Mouse (Mus musculus) c-Kit-positive CD71-positive TER-119-positive erythroid progenitor cells, embryonic 14.5 days (primary cell): ENCODE results near the gene Sumo3.

Experiments used
- DNase-seq: peaks from one replicate; pipeline ENCODE4 v3.0.0-alpha.2; 2013; ENCODE audit warnings: low spot score

The Sumo3 gene

DNA sequence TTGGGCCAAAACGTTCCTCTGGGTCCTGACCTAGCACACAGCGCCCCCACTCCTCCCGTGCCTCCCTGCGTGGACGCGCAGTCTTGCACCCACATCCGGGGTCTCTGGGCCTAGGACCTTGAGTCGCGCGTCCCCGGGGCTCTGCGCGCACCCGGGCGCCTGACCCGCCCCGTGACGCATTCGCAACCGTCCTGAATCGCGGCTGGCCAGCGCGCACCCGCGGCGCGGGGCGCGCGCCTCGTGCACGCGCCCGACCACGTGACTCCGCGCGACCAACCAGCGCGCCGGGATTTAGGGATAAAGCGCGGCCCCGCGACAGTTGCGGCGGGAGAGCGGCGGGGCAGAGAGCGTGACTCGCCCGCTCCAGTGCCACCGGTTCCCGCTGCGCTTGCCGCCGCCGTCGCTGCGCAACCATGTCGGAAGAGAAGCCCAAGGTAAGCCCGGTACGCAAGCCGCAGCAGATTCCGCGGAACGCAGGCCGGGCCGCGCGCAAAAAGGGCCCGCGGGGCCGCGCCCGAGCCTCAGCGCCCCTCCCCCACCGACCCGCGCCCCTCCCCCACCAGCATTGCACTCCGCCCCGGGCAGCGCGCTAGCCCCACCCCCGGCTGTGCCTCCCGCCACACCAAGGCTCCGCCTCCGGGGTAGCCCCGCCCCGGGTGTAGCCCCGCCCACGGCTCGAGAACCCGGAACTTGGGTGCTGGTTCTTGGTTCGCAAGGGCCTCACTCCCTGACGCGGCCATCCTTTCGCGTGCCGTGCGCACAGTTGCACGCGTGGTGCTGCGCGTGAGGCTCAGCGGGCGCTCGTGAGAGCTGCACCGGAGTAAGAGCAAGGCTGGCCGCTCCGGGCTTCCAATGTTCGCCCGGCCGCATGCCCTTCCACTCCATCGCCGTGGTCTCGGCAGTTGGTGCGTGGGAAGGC is at the start of gene Sumo3, which contains the start of gene Gm49325:
Gene Sumo3 (plus strand): TSS at position 190 of the 919 bp plus-strand sequence.
Gene Gm49325 (plus strand): TSS at position 290 of the 919 bp plus-strand sequence.
- peak; percentile 92 for DNase-seq

DNA sequence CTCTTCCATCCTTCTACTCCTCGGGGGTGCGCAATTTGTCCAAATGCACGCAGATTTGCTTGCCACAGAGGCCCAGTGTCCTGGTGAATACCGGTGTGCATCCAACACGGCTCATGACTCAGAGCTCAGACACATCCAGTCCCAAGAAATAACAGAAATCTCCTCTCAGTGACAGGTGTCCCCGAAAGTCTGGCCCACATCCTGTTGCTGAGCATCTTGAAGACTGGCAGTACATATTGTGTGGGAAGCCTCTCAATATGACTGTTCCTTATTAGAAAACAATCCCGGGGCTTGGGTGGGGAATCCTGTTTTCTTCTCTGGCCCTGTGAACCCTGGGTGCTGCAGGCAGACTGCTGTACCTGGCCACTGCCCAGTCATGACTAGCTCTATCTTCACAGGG is 49.3 kb upstream of the Sumo3 start:
- DNase-seq = no peak

GRCm38 (mm10) chr10:77557641-77558040 is 48.3 kb upstream of the Sumo3 start:
- no peak for DNase-seq

GRCm38 (mm10) chr10:77560090-77560489 is 45.8 kb upstream of the Sumo3 start:
- DNase-seq = no peak

- DNase-seq = no peak
Measured at GRCm38 (mm10) chr10:77560830-77561229, 45.1 kb upstream of the Sumo3 start.

DNA sequence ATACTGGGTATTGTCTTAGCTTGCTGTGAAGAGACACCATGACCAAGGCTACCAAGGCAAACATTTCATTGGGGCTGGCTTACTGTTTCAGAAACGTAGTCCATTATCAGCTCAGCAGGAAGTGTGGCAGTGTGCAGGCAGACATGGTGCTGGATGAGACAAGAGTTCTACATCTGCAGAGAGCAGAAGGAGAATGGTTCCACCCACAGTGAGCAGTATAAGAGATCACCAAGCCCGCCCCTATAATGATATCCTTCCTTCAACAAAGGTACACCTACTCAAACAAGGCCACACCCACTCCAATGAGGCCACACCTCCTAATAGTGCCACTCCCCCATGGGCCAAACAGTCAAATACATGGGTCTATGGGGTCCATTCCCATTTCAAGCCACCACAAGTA is 44.4 kb upstream of the Sumo3 start:
- DNase-seq = peak; percentile 33

DNA sequence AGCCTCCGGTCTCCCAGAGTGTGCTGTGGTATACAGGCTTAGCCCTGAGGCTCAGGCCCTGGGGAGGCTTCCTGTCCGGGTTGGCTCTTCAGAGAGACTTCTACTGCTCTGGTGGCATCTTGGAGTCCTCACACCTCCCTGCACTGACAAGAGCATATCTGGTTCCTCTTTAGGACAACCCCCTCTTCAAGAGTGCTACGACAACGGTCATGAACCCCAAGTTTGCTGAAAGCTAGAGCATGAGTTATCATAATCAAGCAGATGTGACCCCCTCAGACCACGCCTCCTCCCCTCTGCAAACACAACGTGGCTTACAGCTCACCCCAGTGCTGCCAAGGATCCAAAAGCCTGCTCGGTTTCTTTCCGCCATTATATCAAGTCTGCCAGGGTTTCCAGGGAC is 40.9 kb upstream of the Sumo3 start:
- no peak for DNase-seq

GRCm38 (mm10) chr10:77566651-77567050 is 39.2 kb upstream of the Sumo3 start:
- peak; percentile 75 for DNase-seq

- no peak for DNase-seq
Measured at GRCm38 (mm10) chr10:77569481-77569880, 36.4 kb upstream of the Sumo3 start.

GRCm38 (mm10) chr10:77569973-77570658 is 35.8 kb upstream of the Sumo3 start:
- no peak for DNase-seq

DNA sequence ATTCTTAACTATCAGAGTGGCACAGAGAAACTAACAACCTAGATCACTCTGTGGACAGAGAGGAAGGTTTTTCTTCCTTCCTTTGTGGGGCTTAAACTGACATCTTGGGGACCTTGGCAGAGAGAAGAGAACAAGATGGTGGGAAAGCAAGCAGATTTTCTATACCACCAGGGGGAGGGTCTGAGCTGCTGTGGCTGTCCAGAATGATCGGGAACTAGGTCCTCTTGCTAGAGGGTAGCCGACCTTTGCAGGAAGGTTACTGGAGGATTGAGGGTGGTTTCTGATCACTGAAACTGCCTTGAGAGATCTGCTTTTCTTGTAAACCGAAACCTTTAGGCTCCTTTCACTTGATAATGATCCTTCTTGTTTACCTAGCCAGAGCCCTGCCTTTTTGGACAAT is 33.7 kb upstream of the Sumo3 start:
- no peak for DNase-seq

DNA sequence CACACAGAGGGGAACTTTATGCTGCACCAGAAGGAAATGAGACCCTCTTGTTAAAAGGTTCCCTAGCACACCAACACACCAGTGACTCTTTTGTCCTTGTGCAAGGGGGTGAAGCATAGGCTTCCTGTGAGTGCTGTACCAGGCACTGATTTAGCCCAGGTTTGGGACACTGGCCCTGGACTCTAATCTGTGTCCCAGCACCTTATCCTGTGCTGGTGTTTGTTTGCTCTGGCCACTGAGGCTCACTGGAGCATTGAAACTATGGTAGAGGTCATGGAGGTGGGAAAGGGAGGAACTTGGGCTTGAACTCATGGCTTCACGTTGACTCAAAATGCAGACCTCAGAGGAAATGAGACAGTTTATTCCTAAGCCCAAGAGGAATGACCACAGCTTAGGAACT is 32.7 kb upstream of the Sumo3 start:
- DNase-seq = no peak

- DNase-seq = no peak
Measured at GRCm38 (mm10) chr10:77580027-77580920, 25.6 kb upstream of the Sumo3 start.

DNA sequence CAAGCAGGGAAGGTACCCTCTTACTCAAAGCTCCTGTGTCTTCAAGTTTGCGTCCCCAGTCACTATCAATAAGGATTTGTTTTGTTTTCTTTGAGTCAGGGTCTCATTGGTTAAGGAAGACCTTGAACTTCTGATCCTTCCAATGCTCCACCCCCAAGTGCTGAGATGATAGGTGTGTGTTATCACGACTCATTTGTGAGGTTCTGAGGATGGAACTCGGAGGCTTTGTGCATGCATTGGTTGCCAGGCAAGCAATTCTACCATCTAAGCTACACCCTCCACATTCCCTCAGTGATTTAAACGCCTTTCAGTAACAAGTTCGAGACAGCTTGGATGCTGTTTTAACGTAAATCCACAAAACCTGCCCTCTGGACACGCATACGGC is 24.9 kb upstream of the Sumo3 start:
- no peak for DNase-seq

GRCm38 (mm10) chr10:77581408-77582284 is 24.3 kb upstream of the Sumo3 start, which contains the start of gene Pttg1ip:
TSS of gene Pttg1ip (plus strand) at chr10:77581720.
- DNase-seq = peak; percentile 95

DNA sequence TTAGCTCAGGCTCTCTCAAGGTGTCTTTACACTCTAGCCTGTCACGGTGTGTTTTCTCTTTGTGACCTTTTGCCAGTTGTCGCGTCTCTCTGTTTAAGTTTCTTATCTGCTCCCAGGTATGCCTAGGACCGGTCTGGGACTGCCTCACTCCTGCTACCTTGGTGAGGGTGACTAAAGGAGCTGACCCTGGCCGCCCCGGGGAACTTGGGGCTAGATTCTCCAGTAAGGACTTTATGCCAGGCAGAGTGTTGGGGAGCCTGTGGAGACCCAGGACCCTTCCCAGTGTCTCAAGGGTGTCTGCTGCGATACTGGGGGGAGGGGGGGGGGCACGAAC is 23.6 kb upstream of the Sumo3 start:
- peak; percentile 34 for DNase-seq

DNA sequence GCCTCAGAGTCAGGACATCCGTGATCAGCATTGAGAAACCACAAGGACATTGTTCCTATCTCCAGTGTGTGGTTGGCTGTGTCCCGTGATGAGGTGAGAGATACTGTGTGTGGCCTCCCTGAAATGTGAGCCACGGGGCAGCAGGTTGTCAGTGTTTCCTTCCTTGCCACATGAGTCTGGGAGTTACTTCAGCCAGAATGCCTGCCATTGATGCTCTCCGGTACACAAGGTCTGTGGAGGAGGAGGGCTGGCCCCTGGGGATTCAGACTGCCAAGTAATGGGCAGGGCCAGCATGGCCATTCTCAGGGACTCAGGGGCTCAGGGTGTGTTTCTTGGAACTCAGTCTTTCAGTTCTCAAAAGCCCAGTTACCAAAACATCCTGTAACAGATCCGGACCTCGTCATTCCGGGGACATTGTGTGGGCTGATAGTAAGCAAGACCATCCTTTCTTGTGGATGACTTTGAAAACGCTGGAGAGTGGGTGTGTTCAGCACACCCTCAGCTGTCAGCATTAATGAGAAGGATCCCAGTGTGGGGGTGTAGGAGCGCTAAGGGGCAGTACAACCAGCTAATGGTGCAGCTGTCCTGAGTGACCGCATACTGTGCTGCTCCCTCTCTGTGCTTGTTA is 22.0 kb upstream of the Sumo3 start:
- DNase-seq = peak; percentile 69

GRCm38 (mm10) chr10:77586637-77587036 is 19.3 kb upstream of the Sumo3 start:
- no peak for DNase-seq

GRCm38 (mm10) chr10:77587091-77587775 is 18.7 kb upstream of the Sumo3 start:
- DNase-seq = no peak

DNA sequence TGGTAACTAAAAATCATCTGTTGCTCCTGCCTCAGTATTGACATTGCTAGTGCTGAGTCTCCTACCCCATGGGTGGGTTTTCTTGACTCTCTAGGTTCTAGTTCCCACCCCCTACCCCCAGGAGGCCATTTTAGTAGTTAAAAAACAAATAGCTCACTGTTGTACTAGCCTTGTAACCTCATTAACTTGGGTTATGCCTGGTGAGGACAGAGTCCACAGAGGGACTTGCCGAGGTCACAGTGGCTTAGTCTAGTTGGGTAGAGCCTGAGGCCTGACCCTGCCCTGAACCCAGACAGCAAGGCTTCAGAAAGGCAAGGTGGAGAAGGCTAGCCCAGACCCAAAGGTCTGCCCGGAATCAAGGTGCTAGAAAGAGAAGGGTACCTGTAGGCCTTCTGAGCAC is 17.9 kb upstream of the Sumo3 start:
- DNase-seq = no peak
